Mouse (Mus musculus): ENCODE data around the gene Frmd4b.

- TF ChIP-seq HCFC1 (IDR thresholded peaks at IDR 0.05; ENCODE audit: borderline replicate concordance, insufficient read depth, low read length) (no peak), CHD2 (IDR thresholded peaks at IDR 0.05; ENCODE audit: low read depth, low read length) (no peak)
Observed at GRCm38 (mm10) chr6:97655986-97656385, 38.6 kb upstream of the Frmd4b start.
